Mouse (Mus musculus) midbrain, embryonic 16.5 days (tissue): ENCODE data around the gene Tex44. TPM values are rescaled to one million over a fixed set of nuclear protein-coding genes. Genes with fewer than 3 reads are reported as not detected.

ENCODE experiments used
- ATAC-seq: fragments of 200-750 bp; cut with Nextera tagmentation; 2 replicates; pipeline ENCODE4 v1.8.0; 2017; ENCODE audit warnings: moderate TSS enrichment
- H3K27ac ChIP-seq: fragments of 300-500 bp; sonication (generic); 2 replicates; pipeline ENCODE4 v1.5.1; 2014; ENCODE audit warnings: mild to moderate bottlenecking, low read length, mixed read lengths
- H3K27me3 ChIP-seq: fragments of 300-500 bp; sonication (generic); 2 replicates; pipeline ENCODE4 v1.6.1; 2014; ENCODE audit warnings: low read depth, low read length, mixed read lengths; ENCODE audit not compliant: control insufficient read depth, insufficient read depth
- H3K36me3 ChIP-seq: fragments of 300-500 bp; sonication (generic); 2 replicates; pipeline ENCODE4 v1.6.1; 2014; ENCODE audit warnings: mild to moderate bottlenecking, low read length, moderate library complexity, mixed read lengths; ENCODE audit not compliant: control insufficient read depth, insufficient read depth
- H3K4me1 ChIP-seq: fragments of 300-500 bp; sonication (generic); 2 replicates; pipeline ENCODE4 v1.6.1; 2014; ENCODE audit warnings: mild to moderate bottlenecking, low read length, mixed read lengths; ENCODE audit not compliant: control insufficient read depth, insufficient read depth
- H3K4me2 ChIP-seq: fragments of 300-500 bp; sonication (generic); 2 replicates; pipeline ENCODE4 v1.6.1; 2014; ENCODE audit warnings: mild to moderate bottlenecking, low read length, mixed read lengths
- H3K4me3 ChIP-seq: fragments of 300-500 bp; sonication (generic); 2 replicates; pipeline ENCODE4 v1.5.1; 2014; ENCODE audit warnings: low read depth, mild to moderate bottlenecking, low read length, moderate library complexity, mixed read lengths
- H3K9ac ChIP-seq: fragments of 300-500 bp; sonication (generic); 2 replicates; pipeline ENCODE4 v1.6.1; 2014; ENCODE audit warnings: low read depth, low read length, mixed read lengths
- H3K9me3 ChIP-seq: fragments of 300-500 bp; sonication (generic); replicated peaks from 2 replicates; pipeline ENCODE4 v1.6.1; 2014; ENCODE audit warnings: mild to moderate bottlenecking, low read length, mixed read lengths; ENCODE audit not compliant: control insufficient read depth, poor library complexity, severe bottlenecking
- WGBS: fragments of 180-500 bp; shearing (Covaris S2); extraction: QIAGEN DNeasy Blood & Tissue Kit; methylation state at CpG from one replicate; pipeline ENCODE4 v1.1.7; 2014; 5-methylcytosine and 5-hydroxymethylcytosine counted together
- polyA plus RNA-seq: library from polyadenylated mRNA; unstranded; fragments of >200 nt; fragmentation: Nextera tagmentation; extraction: Ambion mirVana; gene quantifications from 2 replicates; pipeline ENCODE4 v1.2.1, GENCODE M21; 2015

Tex44 gene
- polyA plus RNA-seq, 1 experiment from 2014 or later: not detected

- no peaks in the 10 kb centered on the region for H3K4me1 ChIP-seq
- H3K9ac ChIP-seq: no peak overlapping the region
- WGBS: 69% methylated on average over 7 of the region's 7 CpGs
- no peak overlapping the region for H3K4me3 ChIP-seq
- ATAC-seq: no peak
- no peak overlapping the region for H3K4me2 ChIP-seq
- H3K27me3 ChIP-seq: no peaks in the 10 kb centered on the region
- no peak overlapping the region for H3K27ac ChIP-seq
- H3K36me3 ChIP-seq: no peaks in the 10 kb centered on the region
- no peaks in the 10 kb centered on the region for H3K9me3 ChIP-seq
Observed at GRCm38 (mm10) chr1:86395897-86396296, 30.2 kb upstream of the Tex44 start.

- H3K36me3 ChIP-seq: no peaks in the 10 kb centered on the region
- no peak for ATAC-seq
- no peaks in the 10 kb centered on the region for H3K27me3 ChIP-seq
- no peak overlapping the region for H3K4me2 ChIP-seq
- no peak overlapping the region for H3K27ac ChIP-seq
- 84% methylated on average over 8 of the region's 8 CpGs for WGBS
- H3K4me1 ChIP-seq: no peaks in the 10 kb centered on the region
- H3K9me3 ChIP-seq: no peaks in the 10 kb centered on the region
- H3K4me3 ChIP-seq: no peak overlapping the region
- H3K9ac ChIP-seq: no peak overlapping the region
Observed at GRCm38 (mm10) chr1:86397621-86398020, 28.5 kb upstream of the Tex44 start.

GRCm38 (mm10) chr1:86398222-86398621 lies 27.9 kb upstream of the Tex44 start:
- 77% methylated on average over 7 of the region's 7 CpGs for whole genome bisulfite sequencing
- H3K9ac ChIP-seq: no peak overlapping the region
- no peaks in the 10 kb centered on the region for H3K27me3 ChIP-seq
- no peak overlapping the region for H3K4me3 ChIP-seq
- no peaks in the 10 kb centered on the region for H3K36me3 ChIP-seq
- H3K4me2 ChIP-seq: no peak overlapping the region
- no peaks in the 10 kb centered on the region for H3K9me3 ChIP-seq
- H3K4me1 ChIP-seq: no peaks in the 10 kb centered on the region
- no peak overlapping the region for H3K27ac ChIP-seq
- no peak for ATAC-seq

- WGBS: 82% methylated on average over 3 of the region's 3 CpGs
- H3K4me2 ChIP-seq: no peak overlapping the region
- H3K4me1 ChIP-seq: no peaks in the 10 kb centered on the region
- H3K9me3 ChIP-seq: no peaks in the 10 kb centered on the region
- H3K27me3 ChIP-seq: no peaks in the 10 kb centered on the region
- no peak overlapping the region for H3K9ac ChIP-seq
- H3K36me3 ChIP-seq: no peaks in the 10 kb centered on the region
- ATAC-seq: no peak
- H3K27ac ChIP-seq: no peak overlapping the region
- no peak overlapping the region for H3K4me3 ChIP-seq
Observed at GRCm38 (mm10) chr1:86399322-86399721, 26.8 kb upstream of the Tex44 start.

GRCm38 (mm10) chr1:86400096-86400754 lies 25.9 kb upstream of the Tex44 start:
- no peak for ATAC-seq
- WGBS: 78% methylated on average over 8 of the region's 8 CpGs
- Histone ChIP-seq H3K9ac (no peak overlapping the region), H3K4me3 (no peak overlapping the region), H3K4me2 (no peak overlapping the region), H3K36me3 (no peaks in the 10 kb centered on the region), H3K27me3 (no peaks in the 10 kb centered on the region), H3K27ac (no peak overlapping the region), H3K4me1 (no peaks in the 10 kb centered on the region), H3K9me3 (no peaks in the 10 kb centered on the region)

- no peak overlapping the region for H3K4me2 ChIP-seq
- no peaks in the 10 kb centered on the region for H3K9me3 ChIP-seq
- 60% methylated on average over 5 of the region's 5 CpGs for WGBS
- no peak overlapping the region for H3K9ac ChIP-seq
- no peak overlapping the region for H3K4me3 ChIP-seq
- no peak overlapping the region for H3K27ac ChIP-seq
- no peaks in the 10 kb centered on the region for H3K27me3 ChIP-seq
- no peaks in the 10 kb centered on the region for H3K36me3 ChIP-seq
- no peak for ATAC-seq
- no peaks in the 10 kb centered on the region for H3K4me1 ChIP-seq
Observed at GRCm38 (mm10) chr1:86404834-86405233, 21.3 kb upstream of the Tex44 start.

- Histone ChIP-seq H3K36me3 (no peaks in the 10 kb centered on the region), H3K27me3 (no peaks in the 10 kb centered on the region), H3K9me3 (no peaks in the 10 kb centered on the region), H3K4me2 (no peak overlapping the region), H3K4me1 (no peaks in the 10 kb centered on the region), H3K9ac (no peak overlapping the region), H3K4me3 (no peak overlapping the region), H3K27ac (no peak overlapping the region)
- WGBS: 81% methylated on average over 4 of the region's 4 CpGs
- ATAC-seq: no peak
Observed at GRCm38 (mm10) chr1:86406313-86406712, 19.8 kb upstream of the Tex44 start.

GRCm38 (mm10) chr1:86406914-86407313 lies 19.2 kb upstream of the Tex44 start:
- Histone ChIP-seq H3K4me2 (no peak overlapping the region), H3K27me3 (no peaks in the 10 kb centered on the region), H3K9ac (no peak overlapping the region), H3K4me1 (no peaks in the 10 kb centered on the region), H3K36me3 (no peaks in the 10 kb centered on the region), H3K27ac (no peak overlapping the region), H3K9me3 (no peaks in the 10 kb centered on the region), H3K4me3 (no peak overlapping the region)
- ATAC-seq: no peak
- 80% methylated on average over 8 of the region's 8 CpGs for WGBS

- Histone ChIP-seq H3K4me2 (no peak overlapping the region), H3K36me3 (no peaks in the 10 kb centered on the region), H3K4me3 (no peak overlapping the region), H3K27me3 (no peaks in the 10 kb centered on the region), H3K27ac (no peak overlapping the region), H3K4me1 (no peaks in the 10 kb centered on the region), H3K9me3 (no peaks in the 10 kb centered on the region), H3K9ac (no peak overlapping the region)
- WGBS: 81% methylated on average over 10 of the region's 10 CpGs
- no peak for ATAC-seq
Observed at GRCm38 (mm10) chr1:86408515-86408914, 17.6 kb upstream of the Tex44 start.
